Mouse (Mus musculus) stomach, postnatal 0 days (tissue): ENCODE data around the gene Ccdc86.

Experiments
- CTCF ChIP-seq: IDR thresholded peaks from 2 replicates; pipeline ENCODE4 v1.5.1; 2016; ENCODE audit warnings: antibody characterized with exemption, low read depth, mild to moderate bottlenecking, moderate library complexity
- EP300 ChIP-seq: optimal IDR thresholded peaks from 2 replicates; pipeline ENCODE3; 2016; ENCODE audit warnings: antibody characterized with exemption

GRCm38 (mm10) chr19:10937110-10937563, 11.9 kb downstream of the Ccdc86 start, which contains the start of gene Ptgdr2:
- no peak for TF ChIP-seq CTCF
- TF ChIP-seq EP300, result no peak
